Mouse (Mus musculus): ENCODE measurements at regions not wholly inside any gene's neighbourhood (a gene's known extent, or its start where the extent isn't known, plus 50 kb on each side); places are given as distances from the start of the nearest gene placed in this dataset.
A peak's percentile ranks its signal among the peaks of the same experiment; 100 is the strongest.
"Not testable (repeated sequence)": the region's sequence is repeated elsewhere in the genome, so short reads cannot be mapped to it uniquely, and the experiment has no call there.

DNA sequence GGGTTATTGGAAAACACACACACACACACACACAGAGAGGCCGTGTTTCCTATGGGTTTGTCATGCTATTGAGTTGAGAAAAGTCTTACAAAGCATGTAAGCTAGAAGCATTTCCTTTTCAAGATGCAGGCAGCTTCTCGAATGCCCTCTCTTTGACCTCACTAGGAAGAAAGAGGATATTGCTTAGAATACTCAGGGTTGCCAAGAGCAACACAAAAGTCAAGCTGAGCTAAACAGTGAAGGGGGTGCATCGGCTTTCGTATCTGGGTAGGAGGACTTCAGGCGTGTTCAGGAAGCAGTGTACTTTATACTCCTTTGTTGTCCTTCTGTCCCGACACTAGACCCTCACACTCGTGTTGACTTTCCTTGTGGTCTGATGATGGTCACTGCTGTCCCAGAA lies 246.5 kb downstream of the Prex1 start:
- Histone ChIP-seq H3K4me2 (ENCODE audit: low read length) (no peak overlapping the region), H3K36me3 (ENCODE audit: control insufficient read depth, insufficient read depth, low read length) (no peaks in the 10 kb centered on the region), H3K27ac (ENCODE audit: low read depth, low read length) (no peak overlapping the region), H3K27me3 (replicated peaks; ENCODE audit: control insufficient read depth, insufficient read depth, low read length) (no peaks in the 10 kb centered on the region), H3K9me3 (replicated peaks; ENCODE audit: control insufficient read depth, low read length) (no peaks in the 10 kb centered on the region), H3K9ac (ENCODE audit: low read length) (no peak overlapping the region), H3K4me3 (ENCODE audit: low read depth, low read length) (no peak overlapping the region), H3K4me1 (ENCODE audit: control insufficient read depth, insufficient read depth, low read length) (peaks cover 5% of the 10 kb centered on the region)
- 74% methylated on average over 7 of the region's 7 CpGs for WGBS
- no peak for ATAC-seq
- no peak for DNase-seq (ENCODE audit: low spot score)

DNA sequence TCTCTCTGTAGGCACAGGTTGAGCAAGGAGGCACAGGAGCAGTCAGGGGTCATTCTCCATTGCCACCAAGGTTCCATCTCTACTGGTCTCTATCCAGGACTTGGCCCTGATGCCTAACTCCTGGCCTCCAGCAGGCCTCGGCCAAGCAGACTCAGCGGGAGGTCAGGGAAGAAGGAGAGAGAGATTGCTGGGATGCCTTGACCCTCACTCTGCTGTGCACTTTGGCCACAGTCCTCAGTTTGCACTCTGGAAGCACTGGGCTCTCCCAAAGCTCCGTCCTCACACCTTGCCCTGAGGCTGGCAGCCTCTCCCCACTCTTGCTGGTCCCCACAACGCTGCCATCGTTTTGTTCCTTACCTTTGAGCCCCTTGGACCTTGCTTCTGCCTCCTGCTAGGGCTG lies 248.1 kb downstream of the Prex1 start:
- no peak for ATAC-seq
- 77% methylated on average over 5 of the region's 5 CpGs for WGBS

DNA sequence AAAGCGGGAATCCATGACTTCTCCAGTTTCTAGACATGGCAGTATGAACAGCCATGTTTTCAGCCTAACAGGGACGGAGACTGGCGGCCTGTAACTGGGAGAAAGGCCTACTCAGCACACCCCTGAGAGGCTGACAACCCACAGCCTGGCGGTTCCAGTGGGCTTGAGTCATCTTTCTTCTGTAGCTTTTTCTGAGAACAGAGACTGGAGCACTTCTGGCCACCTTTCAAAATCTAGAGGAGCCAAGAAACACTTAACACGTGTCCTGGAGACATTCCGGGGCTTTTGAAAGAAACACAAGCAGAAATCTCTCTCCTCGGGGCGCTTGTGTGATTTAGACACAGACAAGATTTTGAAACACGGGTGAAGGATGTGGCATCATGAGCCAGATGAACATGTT lies 250.1 kb downstream of the Prex1 start:
- 78% methylated on average over 9 of the region's 9 CpGs for WGBS
- ATAC-seq = no peak
- DNase-seq (ENCODE audit: low spot score) = peak; percentile 57

More for the DNA sequence above, 248.1 kb downstream of the Prex1 start:
- no peaks in the 10 kb centered on the region for H3K36me3 ChIP-seq (ENCODE audit: control insufficient read depth, insufficient read depth, low read length)
- H3K4me1 ChIP-seq (ENCODE audit: control insufficient read depth, insufficient read depth, low read length) = no peaks in the 10 kb centered on the region
- H3K27me3 ChIP-seq (replicated peaks; ENCODE audit: control insufficient read depth, insufficient read depth, low read length) = no peaks in the 10 kb centered on the region
- H3K27ac ChIP-seq (ENCODE audit: low read depth, low read length) = no peak overlapping the region
- no peak overlapping the region for H3K4me3 ChIP-seq (ENCODE audit: low read depth, low read length)
- H3K4me2 ChIP-seq (ENCODE audit: low read length) = no peak overlapping the region
- DNase-seq (ENCODE audit: low spot score) = no peak
- no peaks in the 10 kb centered on the region for H3K9me3 ChIP-seq (replicated peaks; ENCODE audit: control insufficient read depth, low read length)
- H3K9ac ChIP-seq (ENCODE audit: low read length) = no peak overlapping the region

DNA sequence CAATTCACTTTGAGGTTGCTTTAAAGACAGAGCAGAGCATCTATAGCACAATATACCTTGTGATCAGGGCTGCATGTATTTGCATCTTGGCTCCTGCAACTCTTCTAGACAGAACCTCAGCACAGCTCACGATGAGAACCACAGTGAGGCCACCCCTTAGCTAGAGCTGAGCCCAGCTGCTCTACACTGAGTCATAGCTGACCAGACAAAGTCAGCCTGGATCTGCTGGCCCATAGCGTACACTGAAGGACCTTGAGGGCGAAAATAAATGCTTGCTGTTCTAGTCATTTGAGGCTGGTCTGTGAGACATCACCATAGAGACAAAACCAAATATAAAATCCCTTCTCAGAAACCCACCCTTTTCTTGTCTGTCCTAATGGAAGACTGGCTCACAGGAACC lies 251.7 kb downstream of the Prex1 start:
- Histone ChIP-seq H3K27me3 (replicated peaks; ENCODE audit: control insufficient read depth, insufficient read depth, low read length) (no peaks in the 10 kb centered on the region), H3K9ac (ENCODE audit: low read length) (no peak overlapping the region), H3K4me3 (ENCODE audit: low read depth, low read length) (no peak overlapping the region), H3K27ac (ENCODE audit: low read depth, low read length) (no peak overlapping the region), H3K4me2 (ENCODE audit: low read length) (no peak overlapping the region), H3K36me3 (ENCODE audit: control insufficient read depth, insufficient read depth, low read length) (no peaks in the 10 kb centered on the region), H3K4me1 (ENCODE audit: control insufficient read depth, insufficient read depth, low read length) (no peaks in the 10 kb centered on the region), H3K9me3 (replicated peaks; ENCODE audit: control insufficient read depth, low read length) (no peaks in the 10 kb centered on the region)
- no peak for DNase-seq (ENCODE audit: low spot score)
- no peak for ATAC-seq
- 93% methylated on average over 3 of the region's 3 CpGs for WGBS

More for the DNA sequence above, 250.1 kb downstream of the Prex1 start:
- no peaks in the 10 kb centered on the region for H3K36me3 ChIP-seq (ENCODE audit: control insufficient read depth, insufficient read depth, low read length)
- H3K4me2 ChIP-seq (ENCODE audit: low read length) = no peak overlapping the region
- H3K9me3 ChIP-seq (replicated peaks; ENCODE audit: control insufficient read depth, low read length) = no peaks in the 10 kb centered on the region
- H3K4me3 ChIP-seq (ENCODE audit: low read depth, low read length) = no peak overlapping the region
- H3K4me1 ChIP-seq (ENCODE audit: control insufficient read depth, insufficient read depth, low read length) = no peaks in the 10 kb centered on the region
- no peak overlapping the region for H3K27ac ChIP-seq (ENCODE audit: low read depth, low read length)
- H3K9ac ChIP-seq (ENCODE audit: low read length) = no peak overlapping the region
- no peaks in the 10 kb centered on the region for H3K27me3 ChIP-seq (replicated peaks; ENCODE audit: control insufficient read depth, insufficient read depth, low read length)

DNA sequence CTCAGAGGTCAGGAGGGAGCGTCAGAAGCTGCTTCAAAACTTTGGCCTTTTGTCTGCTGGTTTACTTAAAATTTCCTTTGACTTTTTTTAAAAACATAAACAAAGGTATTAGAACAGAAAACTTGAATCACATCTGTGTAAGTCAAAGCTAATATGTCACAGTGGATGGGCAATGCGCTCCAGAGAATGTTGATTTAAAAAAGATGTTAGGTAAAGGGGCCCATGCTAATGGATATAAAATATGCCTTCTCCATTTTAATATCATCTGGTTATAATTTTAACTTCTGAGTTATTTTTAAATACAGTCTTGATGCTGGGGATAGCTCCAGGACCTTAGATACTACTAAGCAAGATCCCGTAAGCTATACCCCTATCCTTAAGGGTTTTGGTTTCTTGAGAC lies 252.5 kb downstream of the Prex1 start:
- Histone ChIP-seq H3K4me3 (ENCODE audit: low read depth, low read length) (no peak overlapping the region), H3K4me1 (ENCODE audit: control insufficient read depth, insufficient read depth, low read length) (no peaks in the 10 kb centered on the region), H3K4me2 (ENCODE audit: low read length) (no peak overlapping the region), H3K9me3 (replicated peaks; ENCODE audit: control insufficient read depth, low read length) (no peaks in the 10 kb centered on the region), H3K27me3 (replicated peaks; ENCODE audit: control insufficient read depth, insufficient read depth, low read length) (no peaks in the 10 kb centered on the region), H3K27ac (ENCODE audit: low read depth, low read length) (no peak overlapping the region), H3K36me3 (ENCODE audit: control insufficient read depth, insufficient read depth, low read length) (no peaks in the 10 kb centered on the region), H3K9ac (ENCODE audit: low read length) (no peak overlapping the region)
- DNase-seq (ENCODE audit: low spot score) (no peak), ATAC-seq (no peak)
- 96% methylated on average over 3 of the region's 3 CpGs for WGBS

DNA sequence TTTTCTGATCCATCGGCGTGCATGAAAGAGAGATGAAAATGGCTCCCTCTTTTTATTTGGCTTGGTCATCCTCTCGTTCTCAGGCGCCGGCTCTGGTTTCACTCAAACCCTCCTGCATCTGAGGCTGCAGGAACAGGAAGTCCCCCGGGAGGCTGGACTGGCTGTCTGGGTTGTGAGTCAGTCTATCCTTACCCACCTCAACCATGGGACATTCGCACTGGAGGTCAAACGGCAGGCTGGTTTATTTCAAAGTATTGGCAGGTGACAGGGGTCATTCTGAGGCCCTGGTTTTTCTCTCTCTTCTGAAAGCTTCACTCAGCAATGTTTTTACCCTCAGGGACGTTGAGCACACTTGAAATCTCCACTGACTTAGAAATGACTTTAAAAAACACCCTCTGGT lies 253.7 kb downstream of the Prex1 start:
- H3K4me2 ChIP-seq (ENCODE audit: low read length) = no peak overlapping the region
- 78% methylated on average over 9 of the region's 9 CpGs for WGBS
- H3K27ac ChIP-seq (ENCODE audit: low read depth, low read length) = no peak overlapping the region
- H3K4me3 ChIP-seq (ENCODE audit: low read depth, low read length) = no peak overlapping the region
- H3K36me3 ChIP-seq (ENCODE audit: control insufficient read depth, insufficient read depth, low read length) = no peaks in the 10 kb centered on the region
- DNase-seq (ENCODE audit: low spot score) (no peak), ATAC-seq (no peak)
- H3K9me3 ChIP-seq (replicated peaks; ENCODE audit: control insufficient read depth, low read length) = no peaks in the 10 kb centered on the region
- no peaks in the 10 kb centered on the region for H3K4me1 ChIP-seq (ENCODE audit: control insufficient read depth, insufficient read depth, low read length)
- no peaks in the 10 kb centered on the region for H3K27me3 ChIP-seq (replicated peaks; ENCODE audit: control insufficient read depth, insufficient read depth, low read length)
- no peak overlapping the region for H3K9ac ChIP-seq (ENCODE audit: low read length)

DNA sequence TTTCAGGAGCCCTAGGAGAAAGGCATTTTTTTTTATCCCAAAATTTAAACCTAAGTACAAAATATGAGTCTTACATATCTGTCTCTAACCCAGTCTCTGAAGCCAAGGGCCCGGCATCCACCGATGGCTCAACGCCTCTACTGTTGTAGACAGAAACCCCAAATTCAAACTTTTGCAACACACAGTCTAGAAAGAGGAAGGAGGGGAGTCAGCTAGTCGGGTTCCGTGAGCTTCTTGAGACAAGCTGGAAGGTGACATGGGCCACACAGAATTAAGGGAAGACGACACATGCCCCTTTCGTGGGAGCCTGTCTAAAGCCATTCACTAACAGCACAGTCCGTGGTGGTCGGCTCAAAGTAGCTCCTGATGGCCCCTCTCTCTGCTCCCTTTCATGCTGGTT lies 254.7 kb downstream of the Prex1 start:
- WGBS = 90% methylated on average over 9 of the region's 9 CpGs
- no peaks in the 10 kb centered on the region for H3K27me3 ChIP-seq (replicated peaks; ENCODE audit: control insufficient read depth, insufficient read depth, low read length)
- no peaks in the 10 kb centered on the region for H3K9me3 ChIP-seq (replicated peaks; ENCODE audit: control insufficient read depth, low read length)
- no peak overlapping the region for H3K27ac ChIP-seq (ENCODE audit: low read depth, low read length)
- H3K9ac ChIP-seq (ENCODE audit: low read length) = no peak overlapping the region
- H3K36me3 ChIP-seq (ENCODE audit: control insufficient read depth, insufficient read depth, low read length) = no peaks in the 10 kb centered on the region
- no peak for ATAC-seq
- no peak overlapping the region for H3K4me3 ChIP-seq (ENCODE audit: low read depth, low read length)
- no peak overlapping the region for H3K4me2 ChIP-seq (ENCODE audit: low read length)
- no peak for DNase-seq (ENCODE audit: low spot score)
- H3K4me1 ChIP-seq (ENCODE audit: control insufficient read depth, insufficient read depth, low read length) = no peaks in the 10 kb centered on the region

DNA sequence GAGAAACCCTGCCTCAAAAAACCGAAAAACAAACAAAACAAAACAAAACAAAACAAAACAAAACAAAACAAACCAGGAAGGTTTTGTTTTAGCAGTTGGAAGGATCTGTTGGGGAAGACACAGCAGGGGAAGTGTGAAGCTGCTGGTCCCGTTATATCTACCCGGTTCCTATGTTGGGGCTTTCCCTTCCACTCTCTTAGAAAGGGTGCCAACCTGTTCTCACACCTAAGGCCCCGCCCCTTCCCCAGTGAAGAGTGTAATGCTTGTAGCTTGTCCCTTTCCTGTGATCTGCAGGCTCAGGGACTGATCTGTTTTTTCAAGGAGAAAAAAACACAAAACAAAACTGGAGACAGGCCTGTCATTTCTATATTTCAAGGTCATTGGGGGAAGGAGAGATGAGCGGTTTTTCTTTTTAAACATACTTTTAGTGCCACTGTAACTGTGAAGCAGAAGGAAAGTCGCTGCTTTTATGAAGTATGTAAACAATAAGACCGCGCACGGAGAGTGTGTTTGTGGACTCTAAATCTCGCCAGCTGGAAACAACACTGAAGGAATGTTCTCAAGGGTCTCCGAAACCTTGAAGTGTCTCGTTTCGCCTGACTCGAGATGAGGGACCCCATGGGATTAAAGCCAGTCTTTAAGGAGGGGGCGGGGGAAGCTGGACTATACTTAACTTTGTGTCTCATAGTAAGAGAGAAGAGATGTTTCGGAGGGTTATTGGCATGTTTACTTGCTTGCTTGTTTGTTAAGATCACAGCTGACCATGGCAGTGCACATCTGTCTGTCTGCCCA lies 256.1 kb downstream of the Prex1 start:
- DNase-seq (ENCODE audit: low spot score) = no peak
- no peak for ATAC-seq
- Histone ChIP-seq H3K4me1 (ENCODE audit: control insufficient read depth, insufficient read depth, low read length) (no peaks in the 10 kb centered on the region), H3K4me3 (ENCODE audit: low read depth, low read length) (no peak overlapping the region), H3K9ac (ENCODE audit: low read length) (no peak overlapping the region), H3K4me2 (ENCODE audit: low read length) (no peak overlapping the region), H3K27me3 (replicated peaks; ENCODE audit: control insufficient read depth, insufficient read depth, low read length) (no peaks in the 10 kb centered on the region), H3K9me3 (replicated peaks; ENCODE audit: control insufficient read depth, low read length) (no peaks in the 10 kb centered on the region), H3K27ac (ENCODE audit: low read depth, low read length) (no peak overlapping the region), H3K36me3 (ENCODE audit: control insufficient read depth, insufficient read depth, low read length) (no peaks in the 10 kb centered on the region)
- 74% methylated on average over 16 of the region's 16 CpGs for WGBS

DNA sequence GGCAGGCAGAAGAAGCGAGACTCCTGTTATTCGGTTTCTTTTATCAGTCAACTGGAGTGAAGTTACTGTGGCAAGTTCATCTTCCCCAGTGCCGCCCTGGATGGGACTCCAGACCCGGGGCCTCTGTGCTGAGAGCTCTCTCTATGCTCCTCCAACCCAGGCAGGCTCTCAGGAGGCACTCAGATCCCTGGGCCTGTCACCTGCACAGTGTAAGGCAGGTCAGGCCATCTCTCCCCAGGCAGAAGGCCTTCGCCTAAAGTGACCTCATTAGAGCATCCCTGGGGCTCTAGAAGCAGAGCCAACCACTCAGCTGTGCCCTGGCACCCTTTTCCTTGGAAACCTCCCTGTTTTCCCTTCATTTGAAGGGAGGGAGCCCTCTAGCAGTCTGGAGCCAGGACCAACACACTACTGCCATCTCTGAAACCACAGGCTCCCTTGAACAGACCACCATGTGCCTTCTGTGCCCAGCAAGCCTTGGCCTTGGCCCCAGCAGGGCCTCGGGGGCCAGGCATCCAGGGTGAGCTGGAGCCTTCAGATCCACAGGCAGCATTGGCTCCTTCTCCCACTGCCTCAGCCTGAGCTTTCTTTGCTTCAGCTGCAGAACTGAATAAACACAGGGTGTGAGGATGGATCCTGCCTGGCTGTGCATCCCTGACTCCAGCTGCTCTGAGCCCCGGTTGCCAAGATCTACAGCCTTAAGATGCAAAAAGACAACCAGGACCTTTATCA lies 259.3 kb downstream of the Prex1 start:
- 58% methylated on average over 2 of the region's 7 CpGs for WGBS
- ATAC-seq; H3K4me3 ChIP-seq (ENCODE audit: low read depth, low read length); H3K36me3 ChIP-seq (ENCODE audit: control insufficient read depth, insufficient read depth, low read length); H3K9me3 ChIP-seq (replicated peaks; ENCODE audit: control insufficient read depth, low read length); H3K4me2 ChIP-seq (ENCODE audit: low read length); H3K27me3 ChIP-seq (replicated peaks; ENCODE audit: control insufficient read depth, insufficient read depth, low read length); H3K9ac ChIP-seq (ENCODE audit: low read length); H3K27ac ChIP-seq (ENCODE audit: low read depth, low read length); DNase-seq (ENCODE audit: low spot score): not testable (repeated sequence)
- peaks cover 15% of the 10 kb centered on the region for H3K4me1 ChIP-seq (ENCODE audit: control insufficient read depth, insufficient read depth, low read length)

All from forebrain, embryonic 14.5 days (tissue).